Comparison of ENCODE assay signal across 8 mouse cellular contexts in the genomic region with DNA sequence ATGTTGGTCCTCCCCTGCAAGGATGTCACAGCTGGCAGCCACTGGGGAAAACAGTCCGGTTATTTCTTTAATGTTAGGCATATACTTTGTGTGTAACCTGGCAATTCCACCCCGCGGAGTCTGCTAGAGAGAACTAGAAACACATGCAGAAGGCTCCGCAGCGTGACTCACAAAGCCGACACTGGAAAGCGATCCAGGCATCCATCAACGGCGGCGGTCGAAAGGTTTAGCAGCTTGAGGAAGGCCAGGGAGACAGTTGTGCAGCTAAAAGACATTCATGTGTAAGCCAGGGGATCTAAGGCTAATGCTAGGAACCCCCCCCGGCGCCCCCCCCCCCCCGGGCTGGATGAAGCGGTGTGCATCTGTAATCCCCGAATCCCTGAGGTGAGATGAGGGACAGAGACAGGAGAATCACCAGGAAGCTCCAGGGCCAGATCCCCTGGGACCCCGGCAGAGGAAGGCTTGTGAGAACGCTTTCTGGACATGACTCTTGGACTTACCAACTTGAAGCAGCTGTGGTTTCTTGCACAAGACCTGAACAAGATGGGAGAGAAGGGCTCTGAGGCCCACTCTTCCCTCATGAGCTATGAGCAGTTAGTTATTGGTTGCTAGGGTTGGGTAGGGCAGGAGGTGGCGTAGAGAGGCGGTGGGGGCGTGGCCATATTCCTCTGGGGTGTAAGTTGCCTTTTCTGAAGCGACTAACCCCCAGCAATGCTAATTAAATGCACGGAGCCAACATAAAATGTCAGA. TPM values are rescaled to one million over a fixed set of nuclear protein-coding genes. Genes with fewer than 3 reads are reported as not detected.
DNase-seq lines count a peak whose midpoint lies in the region; ATAC-seq lines count a peak whose summit lies in the region.

No protein-coding gene starts in this region.

- 15% methylated on average over 23 of the region's 23 CpGs for WGBS in forebrain, embryonic 15.5 days
- 22% methylated on average over 22 of the region's 23 CpGs for WGBS in hindbrain, embryonic 13.5 days
- 16% methylated on average over 23 of the region's 23 CpGs for WGBS in midbrain, embryonic 15.5 days

- H3K27me3 ChIP-seq in forebrain, embryonic 15.5 days = no peaks in the 10 kb centered on the region
- H3K27me3 ChIP-seq in hindbrain, embryonic 13.5 days = no peaks in the 10 kb centered on the region
- no peaks in the 10 kb centered on the region for H3K27me3 ChIP-seq in midbrain, embryonic 15.5 days (replicated peaks)

- H3K4me3 ChIP-seq in forebrain, embryonic 15.5 days = no peak overlapping the region
- no peak overlapping the region for H3K4me3 ChIP-seq in hindbrain, embryonic 13.5 days
- H3K4me3 ChIP-seq in midbrain, embryonic 15.5 days = 0 out of 2 replicates have a peak overlapping the region, but pooled peaks have one; percentile 3

- H3K4me2 ChIP-seq in forebrain, embryonic 15.5 days (replicated peaks) = peak overlapping the region; percentile 19; the same call in 1 of the 2 replicates
- H3K4me2 ChIP-seq in hindbrain, embryonic 13.5 days = peak overlapping the region; percentile 35
- peak overlapping the region; percentile 22 for H3K4me2 ChIP-seq in midbrain, embryonic 15.5 days

- no peaks in the 10 kb centered on the region for H3K9me3 ChIP-seq in forebrain, embryonic 15.5 days
- H3K9me3 ChIP-seq in hindbrain, embryonic 13.5 days = no peaks in the 10 kb centered on the region
- no peaks in the 10 kb centered on the region for H3K9me3 ChIP-seq in midbrain, embryonic 15.5 days

- no peaks in the 10 kb centered on the region for H3K36me3 ChIP-seq in forebrain, embryonic 15.5 days
- no peaks in the 10 kb centered on the region for H3K36me3 ChIP-seq in hindbrain, embryonic 13.5 days
- H3K36me3 ChIP-seq in midbrain, embryonic 15.5 days (replicated peaks) = no peaks in the 10 kb centered on the region

- peaks cover 29% of the 10 kb centered on the region for H3K4me1 ChIP-seq in forebrain, embryonic 15.5 days
- peaks cover 35% of the 10 kb centered on the region for H3K4me1 ChIP-seq in hindbrain, embryonic 13.5 days (replicated peaks)
- H3K4me1 ChIP-seq in midbrain, embryonic 15.5 days = peaks cover 23% of the 10 kb centered on the region

- ATAC-seq in forebrain, embryonic 15.5 days (replicated peaks) = no peak
- ATAC-seq in hindbrain, embryonic 13.5 days (ENCODE audit: low FRiP score) = no peak
- no peak for ATAC-seq in midbrain, embryonic 15.5 days (replicated peaks)
- no peak for ATAC-seq in CD4-positive, CD25-positive, alpha-beta regulatory T cell, adult 4 months

- H3K9ac ChIP-seq in forebrain, embryonic 15.5 days (replicated peaks) = no peak overlapping the region
- peak overlapping the region; percentile 29; the same call in 1 of the 2 replicates for H3K9ac ChIP-seq in hindbrain, embryonic 13.5 days
- H3K9ac ChIP-seq in midbrain, embryonic 15.5 days = no peak overlapping the region

- peak; percentile 43 to 49 for DNase-seq in spleen, adult 18-20 months
- DNase-seq in spleen, adult 12 weeks (ENCODE audit: low spot score) = no peak
- no peak for DNase-seq in thymus, postnatal 25 days
- DNase-seq in kidney, adult 9 months = no peak

- H3K27ac ChIP-seq in forebrain, embryonic 15.5 days (replicated peaks) = peak overlapping the region; percentile 52
- peak overlapping the region; percentile 72 for H3K27ac ChIP-seq in hindbrain, embryonic 13.5 days
- peak overlapping the region; percentile 18 for H3K27ac ChIP-seq in midbrain, embryonic 15.5 days

RNA-seq across cellular contexts. Expression of a gene that starts 16.2 kb away (rescaled TPM):
- 3.9 TPM in 2 replicates for polyA plus RNA-seq in forebrain, embryonic 15.5 days (2015; fragmentation: Nextera tagmentation; extraction: Ambion mirVana)
- 5.3 and 5.6 TPM in 2 replicates for polyA plus RNA-seq in hindbrain, embryonic 13.5 days (2015; fragmentation: Nextera tagmentation; extraction: Ambion mirVana)
- 6.9 and 8.1 TPM in 2 replicates for polyA plus RNA-seq in midbrain, embryonic 15.5 days (2015; fragmentation: Nextera tagmentation; extraction: Ambion mirVana)
- polyA plus RNA-seq in CD4-positive, CD25-positive, alpha-beta regulatory T cell, adult 4 months (2017; shearing (Covaris generic)) = 10 to 100 TPM in 1 of 2 experiments, 1 to 10 TPM in 1; 8.2 to 13.2 TPM

Comparison
In these comparisons a context has a peak if more than half of its experiments do, and no peak if none do; other contexts are left out.
1. DNase-seq: peak in spleen, adult 18-20 months (2 of 2); none in spleen, adult 12 weeks (single experiment), thymus, postnatal 25 days (single experiment) and kidney, adult 9 months (single experiment).
2. H3K27ac ChIP-seq: peak in every context shown above with its lines; median percentile 72 in hindbrain, embryonic 13.5 days; 52 in forebrain, embryonic 15.5 days; 18 in midbrain, embryonic 15.5 days.
3. Peak in every context shown above with its lines, with median percentiles within 50 percentile points of each other: H3K4me2 ChIP-seq.